Mouse (Mus musculus) MEL (cell line): ENCODE measurements at regions not wholly inside any gene's neighbourhood (a gene's known extent, or its start where the extent isn't known, plus 50 kb on each side); places are given as distances from the start of the nearest gene placed in this dataset.

ENCODE experiments used
- POLR2AphosphoS5 ChIP-seq: IDR thresholded peaks from 2 replicates; pipeline ENCODE4 v1.6.1; 2012; ENCODE audit warnings: low read depth, borderline replicate concordance, mild to moderate bottlenecking, inconsistent platforms, low read length, moderate library complexity, mixed read lengths
- SMC3 ChIP-seq: IDR thresholded peaks from 2 replicates; pipeline ENCODE4 v1.6.1; 2011; ENCODE audit warnings: low read depth, low read length, improper control_type of control experiment
- USF1 ChIP-seq: IDR thresholded peaks from 2 replicates; pipeline ENCODE4 v1.6.1; 2014; ENCODE audit warnings: low read depth, mild to moderate bottlenecking, inconsistent platforms, low read length, improper control_type of control experiment, moderate library complexity
- USF2 ChIP-seq, 2 experiments: IDR thresholded peaks; 2 replicates each; pipeline ENCODE4 v1.6.1; 2011 to 2012; ENCODE audit warnings: improper control_type of control experiment in 2 of 2, low read length in 2 of 2, borderline replicate concordance in 1 of 2, inconsistent platforms in 1 of 2, low read depth in 1 of 2, mild to moderate bottlenecking in 1 of 2; ENCODE audit not compliant: insufficient read depth in 1 of 2
- ZMIZ1 ChIP-seq: IDR thresholded peaks from 2 replicates; pipeline ENCODE4 v1.6.1; 2012; ENCODE audit warnings: low read depth, mild to moderate bottlenecking, inconsistent platforms, low read length, improper control_type of control experiment, moderate library complexity

GRCm38 (mm10) chr17:63718972-63719715 lies 143.7 kb upstream of the Fer start:
- TF ChIP-seq ZMIZ1 (no peak), USF2 (IDR thresholded peaks at IDR 0.05; ENCODE audit: borderline replicate concordance in 1 of 2, insufficient read depth in 1 of 2, low read depth in 1 of 2, low read length in 2 of 2) (no peak), USF1 (no peak), POLR2AphosphoS5 (no peak), SMC3 (no peak)
